Comparison of ENCODE assay signal across 9 mouse cellular contexts in genomic region chr8:78741496-78741895, GRCm38 (mm10).
DNase-seq lines count a peak whose midpoint lies in the region; ATAC-seq and TF ChIP-seq lines count a peak whose summit lies in the region.
"Had no signal": no experiment of that assay in that cellular context is flagged by ENCODE, and none has a peak within 500 bp of the region (broad histone marks: within the 10 kb centered on the region; RNA-seq: fewer than 3 reads in every experiment).

No protein-coding gene starts in this region.

- no peak for TF ChIP-seq EP300 in liver, postnatal 0 days (IDR thresholded peaks at IDR 0.05; ENCODE audit: low read depth)

- no peak for DNase-seq in kidney, adult 11 months
- DNase-seq in liver, postnatal 0 days = no peak
- DNase-seq in Muller cell, postnatal 12 days (ENCODE audit: inconsistent ontology term) = no peak
- DNase-seq in right cerebral cortex, adult 2 months (ENCODE audit: low spot score in 2 of 2) = no peak
- DNase-seq in left cerebral cortex, postnatal 4 days = no peak
- DNase-seq: right cerebral cortex, adult 18-20 months had no signal

- no peak overlapping the region for H3K4me2 ChIP-seq in kidney, embryonic 14.5 days (replicated peaks; ENCODE audit: low read depth, low read length)
- H3K4me2 ChIP-seq in heart, embryonic 14.5 days (ENCODE audit: low read length) = 0 out of 2 replicates have a peak overlapping the region, but pooled peaks have one; percentile 9
- no peak overlapping the region for H3K4me2 ChIP-seq in liver, postnatal 0 days (ENCODE audit: low read depth, low read length)

- peak overlapping the region; percentile 87 for H3K27ac ChIP-seq in kidney, embryonic 14.5 days (ENCODE audit: low read depth, low read length)
- H3K27ac ChIP-seq in brown adipose tissue, adult 24 weeks (replicated peaks; ENCODE audit: low read depth, low read length) = peak overlapping the region; percentile 97
- H3K27ac ChIP-seq in heart, embryonic 14.5 days (replicated peaks in 1 of 2; ENCODE audit: control insufficient read depth in 1 of 2, insufficient read depth in 1 of 2, low read depth in 2 of 2, low read length in 2 of 2) = peak overlapping the region; percentile 86 to 97
- H3K27ac ChIP-seq in liver, postnatal 0 days (ENCODE audit: low read depth) = peak overlapping the region; percentile 69

- no peaks in the 10 kb centered on the region for H3K36me3 ChIP-seq in kidney, embryonic 14.5 days (ENCODE audit: control insufficient read depth, insufficient read depth, low read length)
- no peaks in the 10 kb centered on the region for H3K36me3 ChIP-seq in heart, embryonic 14.5 days (ENCODE audit: control insufficient read depth, insufficient read depth, low read length)
- no peaks in the 10 kb centered on the region for H3K36me3 ChIP-seq in liver, postnatal 0 days (replicated peaks; ENCODE audit: insufficient read depth, low read length)

- peaks cover 13% of the 10 kb centered on the region for H3K4me1 ChIP-seq in kidney, embryonic 14.5 days (ENCODE audit: control insufficient read depth, insufficient read depth, low read length)
- H3K4me1 ChIP-seq in brown adipose tissue, adult 24 weeks (ENCODE audit: control insufficient read depth, insufficient read depth, insufficient read length, low read length) = peaks cover 26% of the 10 kb centered on the region
- H3K4me1 ChIP-seq in heart, embryonic 14.5 days (ENCODE audit: control insufficient read depth in 2 of 2, insufficient read depth in 2 of 2, low read length in 2 of 2) = peaks cover 24 to 26% of the 10 kb centered on the region in 2 experiments
- H3K4me1 ChIP-seq in liver, postnatal 0 days (ENCODE audit: insufficient read depth) = peaks cover 4% of the 10 kb centered on the region; the same call in 1 of the 2 replicates

- H3K27me3 ChIP-seq in kidney, embryonic 14.5 days (ENCODE audit: control insufficient read depth, insufficient read depth, low read length) = no peaks in the 10 kb centered on the region
- no peaks in the 10 kb centered on the region for H3K27me3 ChIP-seq in heart, embryonic 14.5 days (ENCODE audit: control insufficient read depth, insufficient read depth, low read length)
- no peaks in the 10 kb centered on the region for H3K27me3 ChIP-seq in liver, postnatal 0 days (ENCODE audit: insufficient read depth, low read length)

- ATAC-seq in kidney, embryonic 14.5 days (ENCODE audit: low FRiP score, low TSS enrichment) = no peak
- no peak for ATAC-seq in heart, embryonic 14.5 days (ENCODE audit: insufficient number of reproducible peaks, insufficient read depth, low FRiP score, low read depth)
- no peak for ATAC-seq in liver, postnatal 0 days

- intact Hi-C loops in left cerebral cortex, postnatal 4 days (cut with DNase I) = loop anchor here (10.0 kb wide), 1 partner anchor 677 kb away; no protein-coding TSS in a partner anchor

- H3K4me3 ChIP-seq in kidney, embryonic 14.5 days (ENCODE audit: low read length) = no peak overlapping the region
- H3K4me3 ChIP-seq in brown adipose tissue, adult 24 weeks (ENCODE audit: insufficient read depth, low read depth, low read length) = no peak overlapping the region
- H3K4me3 ChIP-seq in heart, embryonic 14.5 days (ENCODE audit: control insufficient read depth in 1 of 2, insufficient read depth in 1 of 2, low read depth in 1 of 2, low read length in 2 of 2) = no peak overlapping the region
- H3K4me3 ChIP-seq in liver, postnatal 0 days (ENCODE audit: low read depth, low read length) = no peak overlapping the region

- 57% methylated on average over 3 of the region's 3 CpGs for WGBS in kidney, embryonic 14.5 days
- WGBS in heart, embryonic 14.5 days = 45% methylated on average over 3 of the region's 3 CpGs
- WGBS in liver, postnatal 0 days (ENCODE audit: insufficient replicate concordance) = 52% methylated on average over 3 of the region's 3 CpGs

- TF ChIP-seq CTCF in liver, postnatal 0 days (IDR thresholded peaks at IDR 0.05; ENCODE audit: low read depth) = no peak

- H3K9ac ChIP-seq in kidney, embryonic 14.5 days (ENCODE audit: low read depth, low read length) = no peak overlapping the region
- peak overlapping the region; percentile 6; the same call in 1 of the 2 replicates for H3K9ac ChIP-seq in heart, embryonic 14.5 days (ENCODE audit: low read length)
- no peak overlapping the region for H3K9ac ChIP-seq in liver, postnatal 0 days (replicated peaks)

- H3K9me3 ChIP-seq in kidney, embryonic 14.5 days (ENCODE audit: control insufficient read depth, low read length) = no peaks in the 10 kb centered on the region
- no peaks in the 10 kb centered on the region for H3K9me3 ChIP-seq in heart, embryonic 14.5 days (ENCODE audit: control insufficient read depth, low read length)
- no peaks in the 10 kb centered on the region for H3K9me3 ChIP-seq in liver, postnatal 0 days (ENCODE audit: low read length)
